Mouse (Mus musculus): ENCODE results near the gene Slc37a3. TPM values are rescaled to one million over a fixed set of nuclear protein-coding genes. Genes with fewer than 3 reads are reported as not detected.
A peak's percentile ranks its signal among the peaks of the same experiment; 100 is the strongest.
"Not testable (repeated sequence)": the region's sequence is repeated elsewhere in the genome, so short reads cannot be mapped to it uniquely, and the experiment has no call there.

Gene Slc37a3
- polyA plus RNA-seq, 1 experiment from 2014 or later: 47.0 TPM

DNA sequence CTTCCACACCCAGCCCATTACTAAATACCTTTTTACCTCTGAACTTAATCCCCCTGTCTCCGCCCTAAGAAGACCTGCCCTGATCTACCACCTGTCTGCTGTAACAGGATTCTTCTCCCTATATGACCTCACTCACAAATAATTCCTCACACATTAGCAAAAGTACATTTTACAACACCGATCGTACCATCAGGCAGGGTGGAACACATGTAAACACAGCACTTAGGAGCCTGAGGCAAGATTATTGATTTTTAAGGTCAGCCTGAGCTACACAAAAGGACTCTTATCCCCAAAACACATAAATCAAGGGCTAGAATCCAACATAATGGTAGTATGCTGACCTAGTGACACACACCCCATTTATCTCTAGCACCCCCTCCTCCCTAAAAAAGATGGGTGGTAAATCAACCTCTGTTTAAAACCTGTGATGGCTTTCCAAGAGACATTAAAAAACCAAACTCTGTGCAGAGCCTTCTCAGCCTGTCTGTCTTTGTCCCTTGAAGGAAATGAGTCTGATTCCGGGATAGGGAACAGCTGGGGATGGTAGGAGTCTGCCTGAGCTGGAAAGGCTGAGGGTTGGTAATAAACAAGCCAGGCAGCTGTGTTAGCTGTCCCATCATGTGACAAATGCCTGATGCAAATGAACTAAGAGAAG is 4.0 kb downstream of the Slc37a3 start:
- ATAC-seq (ENCODE audit: low FRiP score): no peak
- no peak for DNase-seq (ENCODE audit: low spot score)
- Histone ChIP-seq H3K4me3 (ENCODE audit: low read depth, low read length) (no peak overlapping the region), H3K36me3 (ENCODE audit: control insufficient read depth, insufficient read depth, low read length) (no peaks in the 10 kb centered on the region), H3K27ac (ENCODE audit: low read depth, low read length) (no peak overlapping the region), H3K9me3 (ENCODE audit: control insufficient read depth, low read length) (no peaks in the 10 kb centered on the region; the same call in 1 of the 2 replicates), H3K9ac (ENCODE audit: low read depth, low read length) (no peak overlapping the region), H3K4me1 (replicated peaks; ENCODE audit: control insufficient read depth, insufficient read depth, low read length) (no peaks in the 10 kb centered on the region), H3K27me3 (ENCODE audit: control insufficient read depth, insufficient read depth, low read length) (no peaks in the 10 kb centered on the region), H3K4me2 (replicated peaks; ENCODE audit: low read depth, low read length) (no peak overlapping the region)
- 67% methylated on average over 4 of the region's 4 CpGs for WGBS

DNA sequence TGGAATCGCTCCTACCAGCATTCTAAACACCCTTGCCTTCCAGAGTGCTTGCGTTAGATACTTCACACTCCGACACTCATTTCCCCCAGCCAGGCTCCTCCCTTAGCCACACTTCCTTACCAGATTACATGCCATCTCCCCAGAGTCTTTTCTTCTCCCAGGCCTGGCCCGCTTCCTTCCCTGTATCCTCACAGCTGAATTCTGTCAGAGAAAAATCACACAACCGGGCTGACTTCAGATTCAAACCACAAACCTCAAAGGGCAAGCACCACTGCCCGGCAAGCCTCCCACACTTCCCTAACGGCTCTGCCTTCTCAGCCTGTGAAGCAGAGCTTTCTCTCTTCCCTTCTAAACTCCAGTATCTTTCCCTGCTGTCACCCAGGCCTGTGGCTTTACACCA is 4.7 kb downstream of the Slc37a3 start:
- Histone ChIP-seq H3K27ac (ENCODE audit: low read depth, low read length) (no peak overlapping the region), H3K4me2 (replicated peaks; ENCODE audit: low read depth, low read length) (no peak overlapping the region)

DNA sequence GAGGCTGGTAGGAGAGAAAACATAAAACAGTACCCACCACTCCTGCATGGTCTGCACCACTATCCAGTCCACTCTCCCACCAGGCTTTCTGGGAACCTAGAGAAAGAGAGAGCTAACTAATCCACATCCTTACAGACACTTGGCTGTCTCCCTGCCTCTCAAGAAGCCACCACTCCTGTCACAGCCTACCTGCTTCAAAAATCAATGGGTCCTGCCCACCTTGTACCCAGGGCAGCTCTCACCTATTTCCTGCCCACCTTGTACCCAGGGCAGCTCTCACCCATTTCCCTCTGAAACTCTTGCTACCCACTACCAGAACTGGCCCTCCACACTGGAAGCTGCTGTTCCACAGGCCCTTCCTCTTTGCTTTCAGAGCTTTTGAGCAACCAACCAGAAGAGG is 5.4 kb downstream of the Slc37a3 start:
- Histone ChIP-seq H3K27me3 (ENCODE audit: control insufficient read depth, insufficient read depth, low read length) (no peaks in the 10 kb centered on the region), H3K4me3 (ENCODE audit: low read depth, low read length) (no peak overlapping the region), H3K4me2 (replicated peaks; ENCODE audit: low read depth, low read length) (no peak overlapping the region), H3K4me1 (replicated peaks; ENCODE audit: control insufficient read depth, insufficient read depth, low read length) (no peaks in the 10 kb centered on the region), H3K27ac (ENCODE audit: low read depth, low read length) (no peak overlapping the region), H3K9me3 (ENCODE audit: control insufficient read depth, low read length) (no peaks in the 10 kb centered on the region; the same call in 1 of the 2 replicates), H3K9ac (ENCODE audit: low read depth, low read length) (no peak overlapping the region), H3K36me3 (ENCODE audit: control insufficient read depth, insufficient read depth, low read length) (no peaks in the 10 kb centered on the region)
- DNase-seq (ENCODE audit: low spot score) (no peak), ATAC-seq (ENCODE audit: low FRiP score) (no peak)

More for the DNA sequence above, 4.7 kb downstream of the Slc37a3 start:
- H3K27me3 ChIP-seq (ENCODE audit: control insufficient read depth, insufficient read depth, low read length): no peaks in the 10 kb centered on the region
- no peaks in the 10 kb centered on the region; the same call in 1 of the 2 replicates for H3K9me3 ChIP-seq (ENCODE audit: control insufficient read depth, low read length)
- DNase-seq (ENCODE audit: low spot score) (no peak), ATAC-seq (ENCODE audit: low FRiP score) (no peak)
- H3K9ac ChIP-seq (ENCODE audit: low read depth, low read length): no peak overlapping the region
- WGBS: 69% methylated on average over 7 of the region's 7 CpGs
- H3K4me3 ChIP-seq (ENCODE audit: low read depth, low read length): no peak overlapping the region
- no peaks in the 10 kb centered on the region for H3K4me1 ChIP-seq (replicated peaks; ENCODE audit: control insufficient read depth, insufficient read depth, low read length)
- H3K36me3 ChIP-seq (ENCODE audit: control insufficient read depth, insufficient read depth, low read length): no peaks in the 10 kb centered on the region

DNA sequence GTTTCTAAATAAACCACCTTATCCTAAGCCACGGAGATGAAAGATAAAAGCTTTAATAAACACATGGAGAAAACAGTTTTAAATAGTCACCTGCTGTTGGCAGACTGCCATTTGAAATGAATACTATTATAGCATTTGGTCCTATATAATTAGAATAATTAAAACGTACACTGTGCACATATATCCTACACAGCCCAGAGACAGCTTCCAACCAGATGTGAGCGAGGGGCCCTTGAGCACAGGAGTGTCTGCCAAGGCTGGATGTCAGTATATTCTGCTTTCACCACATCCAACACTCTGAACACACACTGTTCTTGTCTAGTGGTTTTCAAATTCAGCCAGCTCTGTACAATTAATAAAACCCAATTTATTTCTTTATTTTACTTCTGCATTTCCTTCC is 7.8 kb downstream of the Slc37a3 start:
- DNase-seq (ENCODE audit: low spot score) (no peak), ATAC-seq (ENCODE audit: low FRiP score) (no peak)
- 92% methylated on average over 3 of the region's 3 CpGs for WGBS
- Histone ChIP-seq H3K36me3 (ENCODE audit: control insufficient read depth, insufficient read depth, low read length) (no peaks in the 10 kb centered on the region), H3K4me2 (replicated peaks; ENCODE audit: low read depth, low read length) (no peak overlapping the region), H3K27me3 (ENCODE audit: control insufficient read depth, insufficient read depth, low read length) (no peaks in the 10 kb centered on the region), H3K4me1 (replicated peaks; ENCODE audit: control insufficient read depth, insufficient read depth, low read length) (no peaks in the 10 kb centered on the region), H3K27ac (ENCODE audit: low read depth, low read length) (no peak overlapping the region), H3K4me3 (ENCODE audit: low read depth, low read length) (no peak overlapping the region), H3K9ac (ENCODE audit: low read depth, low read length) (no peak overlapping the region), H3K9me3 (ENCODE audit: control insufficient read depth, low read length) (no peaks in the 10 kb centered on the region; the same call in 1 of the 2 replicates)

DNA sequence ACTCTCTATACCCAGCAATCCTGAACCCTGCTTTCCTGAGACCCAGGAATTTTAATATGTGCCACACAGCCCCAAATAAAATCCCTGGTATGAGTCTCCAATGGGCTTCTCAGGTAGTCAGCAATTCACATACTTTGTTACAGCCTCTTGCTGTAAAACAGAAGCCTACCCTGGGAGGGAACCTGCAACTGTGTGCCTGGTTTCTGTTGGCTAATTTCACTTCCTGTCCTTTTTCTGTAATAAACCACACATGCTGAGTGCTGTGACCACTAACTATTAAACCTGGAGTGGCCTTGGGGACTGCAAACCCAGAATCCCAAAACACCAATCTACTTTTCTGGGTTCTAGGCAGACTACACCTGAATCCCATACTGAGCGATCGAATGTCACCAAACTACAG is 14.8 kb downstream of the Slc37a3 start:
- Histone ChIP-seq H3K27ac (ENCODE audit: low read depth, low read length) (no peak overlapping the region), H3K4me1 (replicated peaks; ENCODE audit: control insufficient read depth, insufficient read depth, low read length) (no peaks in the 10 kb centered on the region), H3K4me3 (ENCODE audit: low read depth, low read length) (no peak overlapping the region), H3K36me3 (ENCODE audit: control insufficient read depth, insufficient read depth, low read length) (peaks cover 3% of the 10 kb centered on the region; the same call in 1 of the 2 replicates), H3K9me3 (ENCODE audit: control insufficient read depth, low read length) (no peaks in the 10 kb centered on the region), H3K27me3 (ENCODE audit: control insufficient read depth, insufficient read depth, low read length) (no peaks in the 10 kb centered on the region), H3K9ac (ENCODE audit: low read depth, low read length) (no peak overlapping the region), H3K4me2 (replicated peaks; ENCODE audit: low read depth, low read length) (no peak overlapping the region)
- 96% methylated on average over 2 of the region's 2 CpGs for WGBS
- ATAC-seq (ENCODE audit: low FRiP score): no peak
- DNase-seq (ENCODE audit: low spot score): no peak

DNA sequence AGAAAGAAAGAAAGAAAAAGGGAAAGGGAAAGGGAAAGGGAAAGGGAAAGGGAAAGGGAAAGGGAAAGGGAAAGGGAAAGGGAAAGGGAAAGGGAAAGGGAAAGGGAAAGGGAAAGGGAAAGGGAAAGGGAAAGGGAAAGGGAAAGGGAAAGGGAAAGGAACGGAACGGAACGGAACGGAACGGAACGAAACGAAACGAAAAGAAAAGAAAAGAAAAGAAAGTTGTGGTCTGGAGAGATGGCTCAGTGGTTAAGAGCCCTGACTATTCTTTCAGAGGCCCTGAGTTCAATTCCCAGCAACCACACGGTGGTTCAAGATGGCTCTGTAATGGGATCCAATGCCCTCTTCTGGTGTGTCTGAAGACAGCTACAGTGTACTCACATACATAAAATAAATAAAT is 18.3 kb downstream of the Slc37a3 start:
- not testable (repeated sequence) for H3K4me2 ChIP-seq (replicated peaks; ENCODE audit: low read depth, low read length); H3K27me3 ChIP-seq (ENCODE audit: control insufficient read depth, insufficient read depth, low read length); H3K4me1 ChIP-seq (replicated peaks; ENCODE audit: control insufficient read depth, insufficient read depth, low read length); H3K9ac ChIP-seq (ENCODE audit: low read depth, low read length); DNase-seq (ENCODE audit: low spot score); H3K9me3 ChIP-seq (ENCODE audit: control insufficient read depth, low read length); ATAC-seq (ENCODE audit: low FRiP score); H3K4me3 ChIP-seq (ENCODE audit: low read depth, low read length); H3K27ac ChIP-seq (ENCODE audit: low read depth, low read length); H3K36me3 ChIP-seq (ENCODE audit: control insufficient read depth, insufficient read depth, low read length)
- 99% methylated on average over 9 of the region's 9 CpGs for WGBS

DNA sequence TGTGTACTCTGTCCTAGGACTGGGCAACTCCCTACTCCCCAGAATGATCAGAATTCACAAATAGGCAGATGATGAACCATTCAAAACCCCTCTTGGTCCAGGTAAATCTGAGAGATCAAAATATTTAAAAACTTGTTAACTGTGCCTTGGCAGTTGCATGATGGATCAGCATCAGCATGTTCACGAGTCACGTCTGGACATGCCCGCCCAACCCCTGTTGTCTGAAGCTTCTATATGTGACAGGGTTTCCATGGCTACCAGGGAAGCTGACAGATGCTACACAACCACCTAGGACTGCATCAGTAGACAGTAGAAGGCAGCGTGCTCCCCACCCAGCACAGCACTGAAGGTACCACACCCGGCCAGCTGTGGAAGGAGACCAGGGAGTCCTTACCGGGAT is 28.5 kb downstream of the Slc37a3 start:
- Histone ChIP-seq H3K9me3 (ENCODE audit: control insufficient read depth, low read length) (no peaks in the 10 kb centered on the region), H3K9ac (ENCODE audit: low read depth, low read length) (no peak overlapping the region), H3K27ac (ENCODE audit: low read depth, low read length) (peak overlapping the region; percentile 91), H3K36me3 (ENCODE audit: control insufficient read depth, insufficient read depth, low read length) (peaks cover 2% of the 10 kb centered on the region; the same call in 1 of the 2 replicates), H3K4me3 (ENCODE audit: low read depth, low read length) (no peak overlapping the region), H3K4me2 (replicated peaks; ENCODE audit: low read depth, low read length) (no peak overlapping the region), H3K4me1 (replicated peaks; ENCODE audit: control insufficient read depth, insufficient read depth, low read length) (peaks cover 21% of the 10 kb centered on the region), H3K27me3 (ENCODE audit: control insufficient read depth, insufficient read depth, low read length) (no peaks in the 10 kb centered on the region)
- WGBS: 54% methylated on average over 6 of the region's 6 CpGs
- DNase-seq (ENCODE audit: low spot score) (peak; percentile 33), ATAC-seq (ENCODE audit: low FRiP score) (no peak)

DNA sequence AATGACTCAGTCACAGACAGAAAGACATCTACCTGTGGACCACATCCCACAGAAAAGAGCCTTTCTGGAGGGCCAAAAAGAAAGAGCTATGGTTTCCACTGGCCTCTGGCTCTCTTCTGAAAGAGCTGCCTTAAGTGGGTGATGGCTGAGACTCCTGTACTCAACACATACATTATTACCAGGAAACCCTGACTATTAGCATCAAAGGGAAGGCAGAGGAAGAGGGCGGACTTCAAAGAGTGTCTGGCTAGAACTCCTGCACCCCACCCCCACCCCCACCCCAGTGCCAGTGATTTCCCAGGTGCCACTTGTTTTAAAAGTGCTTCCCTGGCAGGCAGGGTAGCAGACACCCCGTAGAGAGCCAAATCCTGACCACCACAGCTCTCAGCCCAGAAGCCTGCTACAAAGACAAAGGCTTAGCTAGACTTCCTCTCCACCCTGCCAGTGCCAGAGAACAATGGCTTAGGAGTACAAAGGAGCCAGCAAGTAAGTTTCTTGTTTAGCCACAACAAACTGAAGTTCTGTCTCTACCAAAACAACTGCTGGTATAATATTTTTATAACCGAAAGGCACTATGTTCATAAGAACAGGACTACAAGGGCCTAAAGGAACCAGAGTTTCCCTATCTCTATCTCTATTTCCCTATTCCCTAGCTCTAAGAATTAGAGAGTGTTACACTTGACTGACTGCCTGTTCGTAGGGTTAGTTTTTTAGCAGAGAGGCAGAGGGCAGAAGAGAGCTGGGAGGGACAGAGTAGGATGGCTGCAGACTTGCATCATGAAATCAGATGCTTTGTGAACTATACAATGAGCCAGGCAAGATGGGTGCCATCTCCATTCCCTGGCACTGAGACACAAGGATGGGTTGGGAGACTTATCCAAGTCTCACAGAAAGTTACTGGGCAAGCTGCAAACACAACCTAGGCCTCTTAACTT is 29.3 kb downstream of the Slc37a3 start:
- Histone ChIP-seq H3K4me3 (ENCODE audit: low read depth, low read length) (no peak overlapping the region), H3K9me3 (ENCODE audit: control insufficient read depth, low read length) (no peaks in the 10 kb centered on the region), H3K9ac (ENCODE audit: low read depth, low read length) (no peak overlapping the region), H3K4me2 (replicated peaks; ENCODE audit: low read depth, low read length) (no peak overlapping the region), H3K27ac (ENCODE audit: low read depth, low read length) (peak overlapping the region; percentile 91), H3K27me3 (ENCODE audit: control insufficient read depth, insufficient read depth, low read length) (no peaks in the 10 kb centered on the region), H3K4me1 (replicated peaks; ENCODE audit: control insufficient read depth, insufficient read depth, low read length) (peaks cover 21% of the 10 kb centered on the region), H3K36me3 (ENCODE audit: control insufficient read depth, insufficient read depth, low read length) (peaks cover 2% of the 10 kb centered on the region; the same call in 1 of the 2 replicates)
- WGBS: 14% methylated on average over 4 of the region's 4 CpGs
- DNase-seq (ENCODE audit: low spot score) (peak; percentile 40), ATAC-seq (ENCODE audit: low FRiP score) (0 out of 2 replicates have a peak, but pooled peaks have one; percentile 41)

All from hindbrain, embryonic 11.5 days (tissue).